Mouse (Mus musculus) liver, postnatal 0 days (tissue): ENCODE measurements around the gene Prpf4. TPM values are rescaled to one million over a fixed set of nuclear protein-coding genes. Genes with fewer than 3 reads are reported as not detected.

Experiments used
- ATAC-seq: fragments of 200-750 bp; cut with Nextera tagmentation; 2 replicates; pipeline ENCODE4 v1.8.0; 2017; ENCODE audit warnings: mild to moderate bottlenecking, moderate library complexity
- DNase-seq: peaks from one replicate; pipeline ENCODE4 v3.0.0-alpha.2; 2016
- H3K27ac ChIP-seq: fragments of 300-500 bp; sonication (generic); 2 replicates; pipeline ENCODE4 v1.5.1; 2014; ENCODE audit warnings: antibody characterized with exemption, moderate library complexity, mild to moderate bottlenecking, low read depth
- H3K27me3 ChIP-seq: fragments of 300-500 bp; sonication (generic); 2 replicates; pipeline ENCODE4 v1.6.1; 2014; ENCODE audit warnings: low read length, control low read depth, mixed read lengths; ENCODE audit not compliant: insufficient read depth
- H3K36me3 ChIP-seq: fragments of 300-500 bp; sonication (generic); replicated peaks from 2 replicates; pipeline ENCODE4 v1.6.1; 2014; ENCODE audit warnings: mild to moderate bottlenecking, control low read depth, low read length, moderate library complexity, mixed read lengths; ENCODE audit not compliant: insufficient read depth
- H3K4me1 ChIP-seq: fragments of 300-500 bp; sonication (generic); 2 replicates; pipeline ENCODE4 v1.6.1; 2014; ENCODE audit warnings: antibody characterized with exemption, mild to moderate bottlenecking, control low read depth; ENCODE audit not compliant: insufficient read depth
- H3K4me2 ChIP-seq: fragments of 300-500 bp; sonication (generic); 2 replicates; pipeline ENCODE4 v1.6.1; 2014; ENCODE audit warnings: low read depth, mild to moderate bottlenecking, low read length, moderate library complexity, mixed read lengths
- H3K4me3 ChIP-seq: fragments of 300-500 bp; sonication (generic); 2 replicates; pipeline ENCODE4 v1.5.1; 2014; ENCODE audit warnings: low read depth, low read length
- H3K9ac ChIP-seq: fragments of 300-500 bp; sonication (generic); replicated peaks from 2 replicates; pipeline ENCODE4 v1.6.1; 2014; ENCODE audit warnings: mild to moderate bottlenecking, moderate library complexity
- H3K9me3 ChIP-seq: fragments of 300-500 bp; sonication (generic); 2 replicates; pipeline ENCODE4 v1.6.1; 2016; ENCODE audit warnings: mild to moderate bottlenecking, control low read depth, low read length, mixed read lengths
- CTCF ChIP-seq: sonication (generic); IDR thresholded peaks from 2 replicates; pipeline ENCODE4 v1.5.1; 2016; ENCODE audit warnings: antibody characterized with exemption, low read depth
- EP300 ChIP-seq: IDR thresholded peaks from 2 replicates; pipeline ENCODE4 v1.6.1; 2016; ENCODE audit warnings: antibody characterized with exemption, low read depth, mild to moderate bottlenecking
- WGBS: fragments of 180-500 bp; shearing (Covaris S2); extraction: QIAGEN DNeasy Blood & Tissue Kit; methylation state at CpG from one replicate; pipeline ENCODE4 v1.1.7; 2014; ENCODE audit not compliant: insufficient replicate concordance; 5-methylcytosine and 5-hydroxymethylcytosine counted together
- polyA plus RNA-seq: library from polyadenylated mRNA; unstranded; fragments of >200 nt; fragmentation: Nextera tagmentation; extraction: Ambion mirVana; gene quantifications from 2 replicates; pipeline ENCODE4 v1.2.1, GENCODE M21; 2015

The Prpf4 gene
- polyA plus RNA-seq = 5.5 and 6.2 TPM in 2 replicates

DNA sequence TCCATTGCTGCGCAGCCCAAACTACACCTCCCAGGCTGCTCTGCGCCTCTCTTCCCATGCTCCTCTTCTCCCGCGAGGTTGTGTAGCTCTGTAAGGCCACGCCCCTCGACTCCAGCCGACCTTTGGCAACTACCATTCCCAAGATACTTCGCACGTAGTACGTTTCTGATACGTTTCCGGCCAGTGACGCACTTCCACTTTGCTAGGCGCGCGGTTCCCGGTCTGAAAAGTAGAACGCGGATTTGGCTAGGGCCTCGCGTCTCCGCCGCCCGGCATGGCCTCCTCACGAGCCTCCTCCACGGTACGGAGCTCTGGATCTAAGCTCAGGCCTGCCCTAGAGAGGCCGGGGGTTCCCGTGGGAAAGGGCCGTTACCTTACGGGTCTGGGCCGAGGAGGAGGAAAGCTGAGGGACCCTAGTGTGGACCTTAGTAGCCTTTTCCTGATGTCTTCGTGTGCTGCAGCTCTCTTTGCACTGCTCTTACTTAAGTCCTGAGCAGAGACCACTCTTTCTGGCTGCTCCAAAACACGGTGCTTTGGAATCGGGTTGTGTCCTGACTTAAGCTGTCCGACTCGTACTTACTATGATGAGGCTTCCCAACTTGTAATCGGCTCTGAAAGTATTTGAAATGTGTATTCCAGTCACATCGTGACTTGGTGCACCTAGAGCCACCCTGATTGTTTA, at the start of gene Prpf4, which contains the start of gene Cdc26:
Prpf4 (plus strand) TSS at position 197 of the 682 bp plus-strand sequence.
Cdc26 (minus strand) TSS at position 42 of the 682 bp plus-strand sequence.
- H3K27ac ChIP-seq = peak within 1 kb of the TSS; percentile 91
- H3K4me3 ChIP-seq = peak within 1 kb of the TSS; percentile 72
- WGBS = under 1% methylated on average over 39 of the region's 39 CpGs
- ATAC-seq (peak; percentile 100), DNase-seq (peak; percentile 98)
- H3K36me3 ChIP-seq = peaks cover 20% of the 10 kb centered on the region
- H3K9ac ChIP-seq = peak within 1 kb of the TSS; percentile 86
- H3K4me1 ChIP-seq = peaks cover 9% of the 10 kb centered on the region
- H3K27me3 ChIP-seq = no peaks in the 10 kb centered on the region
- peak; percentile 21; the same call in 1 of the 2 replicates for TF ChIP-seq EP300
- TF ChIP-seq CTCF = no peak
- peak within 1 kb of the TSS; percentile 87 for H3K4me2 ChIP-seq
- H3K9me3 ChIP-seq = no peaks in the 10 kb centered on the region

DNA sequence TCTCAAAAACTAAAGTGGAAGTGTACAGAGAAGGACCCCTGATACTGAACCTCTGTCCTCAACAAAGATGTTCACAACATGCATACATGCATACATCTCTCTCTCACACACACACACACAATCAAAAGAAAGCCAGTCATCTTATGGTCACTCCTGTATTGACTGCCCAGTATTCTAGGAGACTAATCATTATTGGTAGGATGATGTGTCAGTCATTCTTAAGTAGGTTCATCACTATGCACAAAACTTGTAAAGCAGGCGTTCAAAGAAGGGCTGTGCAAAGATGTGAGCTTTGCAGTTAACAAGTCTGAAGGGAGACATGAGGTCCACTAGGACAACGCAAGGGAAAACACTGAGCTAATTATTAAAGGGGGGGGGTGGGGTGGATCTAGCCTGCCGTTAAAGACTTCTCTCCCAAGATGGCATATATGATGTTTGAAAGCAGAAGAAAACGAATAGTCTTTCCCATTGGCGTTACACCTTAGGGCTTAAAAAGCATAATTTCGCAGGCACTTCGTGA, 49.3 kb upstream of the Prpf4 start:
- TF ChIP-seq EP300 (no peak), CTCF (no peak)
- Histone ChIP-seq H3K36me3 (peaks cover 4% of the 10 kb centered on the region; the same call in 1 of the 2 replicates), H3K27me3 (no peaks in the 10 kb centered on the region), H3K27ac (peak overlapping the region; percentile 89), H3K9ac (peak overlapping the region; percentile 79), H3K9me3 (no peaks in the 10 kb centered on the region), H3K4me1 (peaks cover 29% of the 10 kb centered on the region), H3K4me3 (peak overlapping the region; percentile 76), H3K4me2 (peak overlapping the region; percentile 80)
- ATAC-seq = no peak
- DNase-seq = peak; percentile 26
- WGBS = 27% methylated on average over 7 of the region's 7 CpGs

DNA sequence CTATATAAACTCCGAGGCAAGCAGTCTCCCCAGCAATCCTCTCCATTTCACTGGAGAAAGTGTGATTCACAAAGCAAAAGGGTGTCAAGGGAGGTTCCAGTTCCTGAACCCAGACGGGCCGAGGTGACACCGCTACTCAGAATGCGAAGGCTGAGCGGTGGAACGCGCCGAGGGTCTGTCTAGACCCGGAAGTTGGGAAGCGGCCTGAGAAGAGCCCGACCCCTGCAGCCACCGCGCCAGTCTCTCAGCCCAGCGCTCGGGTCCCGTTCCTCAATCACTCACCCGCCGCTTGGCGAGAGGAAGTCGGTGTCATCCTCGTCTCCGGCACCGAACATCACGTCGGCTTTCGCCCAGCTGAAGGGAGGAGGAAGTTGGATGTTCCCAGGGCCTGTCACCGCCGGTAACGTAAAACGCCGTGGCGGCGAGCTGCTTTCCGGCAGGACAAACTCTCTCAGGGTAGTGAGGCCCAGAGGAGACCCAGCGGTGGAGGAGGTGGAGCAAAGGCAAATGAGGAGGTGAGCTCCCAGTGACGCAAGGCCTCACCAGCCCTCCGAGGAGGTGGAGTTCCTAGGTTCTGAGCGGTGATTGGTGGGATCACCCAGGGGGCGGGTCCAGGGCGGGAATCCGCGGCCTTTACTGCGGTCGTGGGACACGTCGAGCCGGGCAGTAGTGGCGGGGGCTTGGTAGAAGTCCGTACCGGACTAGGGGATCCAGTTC, 48.4 kb upstream of the Prpf4 start, which contains the start of the genes Fkbp15 and Slc31a1:
Fkbp15 (minus strand) TSS at position 461 of the 717 bp plus-strand sequence.
Slc31a1 (plus strand) TSS at position 640 of the 717 bp plus-strand sequence.
- peaks cover 4% of the 10 kb centered on the region; the same call in 1 of the 2 replicates for H3K36me3 ChIP-seq
- H3K9me3 ChIP-seq = no peaks in the 10 kb centered on the region
- ATAC-seq (peak; percentile 100), DNase-seq (peak; percentile 99)
- peak within 1 kb of the TSS; percentile 76 for H3K4me3 ChIP-seq
- H3K9ac ChIP-seq = peak within 1 kb of the TSS; percentile 79
- no peaks in the 10 kb centered on the region for H3K27me3 ChIP-seq
- peak within 1 kb of the TSS; percentile 88 for H3K4me2 ChIP-seq
- TF ChIP-seq CTCF = no peak
- 0 out of 2 replicates have a peak, but pooled peaks have one; percentile 50 for TF ChIP-seq EP300
- WGBS = 0% methylated on average over 51 of the region's 51 CpGs
- peak within 1 kb of the TSS; percentile 89 for H3K27ac ChIP-seq
- peaks cover 29% of the 10 kb centered on the region for H3K4me1 ChIP-seq

DNA sequence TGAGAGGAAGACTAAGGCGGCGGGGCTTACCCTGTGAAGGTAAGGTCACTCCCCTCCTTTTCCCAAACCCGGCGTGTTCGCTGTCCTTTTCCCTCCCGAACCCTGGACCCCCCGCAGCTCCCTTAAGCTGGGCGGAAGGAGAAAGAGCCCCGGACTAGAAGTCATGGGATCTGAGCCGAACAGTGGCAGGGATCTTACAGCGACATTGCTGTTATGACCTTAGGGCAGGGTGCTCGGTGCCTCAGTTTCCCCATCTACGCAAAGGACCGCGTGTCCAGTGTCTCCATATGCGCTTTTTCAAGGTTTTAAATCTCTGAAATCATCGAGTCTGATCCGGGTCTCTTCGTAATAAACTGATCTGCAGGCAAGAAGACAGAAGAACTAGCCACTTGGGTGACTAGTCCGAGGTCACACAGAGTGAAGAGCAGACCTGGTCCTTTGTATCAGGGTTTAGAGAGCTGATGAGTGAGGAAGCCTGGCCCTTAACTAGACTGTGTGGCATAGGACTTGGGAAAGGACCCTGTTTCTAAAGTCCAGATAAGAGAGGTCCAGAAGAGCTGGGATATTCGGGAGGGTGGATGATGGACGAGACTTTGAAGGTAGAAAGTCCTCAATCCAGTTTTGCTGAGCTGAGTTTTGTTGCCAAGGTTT, 47.7 kb upstream of the Prpf4 start:
- Histone ChIP-seq H3K27me3 (no peaks in the 10 kb centered on the region), H3K9me3 (no peaks in the 10 kb centered on the region), H3K9ac (peak overlapping the region; percentile 78), H3K4me1 (peaks cover 30% of the 10 kb centered on the region), H3K4me2 (peak overlapping the region; percentile 88), H3K36me3 (peaks cover 4% of the 10 kb centered on the region; the same call in 1 of the 2 replicates), H3K27ac (peak overlapping the region; percentile 86), H3K4me3 (peak overlapping the region; percentile 76)
- TF ChIP-seq EP300 = no peak
- no peak for TF ChIP-seq CTCF
- WGBS = 0% methylated on average over 22 of the region's 22 CpGs
- DNase-seq = no peak
- peak; percentile 15 for ATAC-seq

DNA sequence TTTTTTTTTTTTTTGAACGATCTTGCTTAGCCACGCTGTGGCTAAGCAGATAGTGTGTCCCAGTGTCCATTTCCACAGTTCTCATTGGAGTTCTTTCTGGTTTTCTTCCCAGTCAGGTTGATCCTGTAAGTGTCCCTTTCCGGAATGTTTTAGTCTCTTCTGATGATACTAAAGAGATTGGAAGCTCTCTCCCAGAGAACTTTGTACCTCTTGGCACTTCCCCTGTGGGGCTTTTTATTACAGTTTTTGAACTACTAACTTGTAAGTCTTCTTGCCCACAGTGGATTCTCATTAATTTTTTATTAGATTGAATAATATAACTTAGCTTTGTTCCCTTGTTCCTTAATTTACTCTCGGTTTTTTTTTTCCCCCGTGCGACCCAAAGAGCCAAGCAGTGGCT, 47.0 kb upstream of the Prpf4 start:
- ATAC-seq = no peak
- Histone ChIP-seq H3K9ac (peak overlapping the region; percentile 78), H3K27me3 (no peaks in the 10 kb centered on the region), H3K4me3 (peak overlapping the region; percentile 76), H3K4me1 (peaks cover 36% of the 10 kb centered on the region), H3K27ac (peak overlapping the region; percentile 86), H3K36me3 (peaks cover 4% of the 10 kb centered on the region; the same call in 1 of the 2 replicates), H3K9me3 (no peaks in the 10 kb centered on the region), H3K4me2 (peak overlapping the region; percentile 88)
- TF ChIP-seq CTCF (no peak), EP300 (no peak)
- WGBS = 16% methylated on average over 6 of the region's 6 CpGs
- DNase-seq = no peak
